Mouse (Mus musculus) kidney, adult 2 months (tissue): Measurements from ENCODE around the gene Mypn. TPM values are rescaled to one million over a fixed set of nuclear protein-coding genes. Genes with fewer than 3 reads are reported as not detected.

ENCODE experiments used
- DNase-seq: peaks from one replicate; pipeline ENCODE4 v3.0.0; 2021
- H3K27ac ChIP-seq: fragments of 200-500 bp; 2 replicates; pipeline ENCODE4 v1.5.1; 2012; ENCODE audit warnings: low read depth, low read length, control low read depth, inconsistent platforms; ENCODE audit not compliant: insufficient read depth
- H3K27me3 ChIP-seq: fragments of 200-500 bp; replicated peaks from 2 replicates; pipeline ENCODE4 v1.6.1; 2012; ENCODE audit warnings: mild to moderate bottlenecking, moderate library complexity, low read length, inconsistent platforms; ENCODE audit not compliant: control insufficient read depth, insufficient read depth
- H3K36me3 ChIP-seq: fragments of 200-500 bp; 2 replicates; pipeline ENCODE4 v1.6.1; 2012; ENCODE audit warnings: mild to moderate bottlenecking, moderate library complexity, low read length, inconsistent platforms; ENCODE audit not compliant: control insufficient read depth, insufficient read depth
- H3K4me1 ChIP-seq: fragments of 200-500 bp; 2 replicates; pipeline ENCODE4 v1.6.1; 2011; ENCODE audit warnings: low read length; ENCODE audit not compliant: control insufficient read depth, insufficient read depth
- H3K4me3 ChIP-seq: fragments of 200-500 bp; 2 replicates; pipeline ENCODE4 v1.5.1; 2011; ENCODE audit warnings: mild to moderate bottlenecking, low read depth, low read length, control low read depth; ENCODE audit not compliant: insufficient read depth
- CTCF ChIP-seq: fragments of 200-500 bp; conservative IDR thresholded peaks from 2 replicates; pipeline ENCODE4 v1.5.1; 2011; ENCODE audit warnings: low read depth, mild to moderate bottlenecking, control low read depth, low read length, moderate library complexity, mixed read lengths; ENCODE audit not compliant: insufficient read depth, insufficient read length
- POLR2A ChIP-seq: fragments of 200-500 bp; IDR thresholded peaks from one replicate; pipeline ENCODE4 v1.6.1; 2011; ENCODE audit warnings: low read depth, low read length, control low read depth
- WGBS: fragments of 180-500 bp; shearing (Covaris S2); methylation state at CpG from one replicate; pipeline ENCODE4 v1.1.7; 2018; 5-methylcytosine and 5-hydroxymethylcytosine counted together
- polyA plus RNA-seq: library from polyadenylated mRNA; depleted of rRNA; stranded (reverse); fragments of >200 nt; gene quantifications from 2 replicates; pipeline ENCODE4 v1.2.3, GENCODE M21; 2012

Gene Mypn
- polyA plus RNA-seq, 1 experiment: 0.74 TPM

- H3K4me3 ChIP-seq: no peak overlapping the region
- no peak overlapping the region for H3K27ac ChIP-seq
- no peaks in the 10 kb centered on the region for H3K27me3 ChIP-seq
- DNase-seq: no peak
- no peaks in the 10 kb centered on the region for H3K36me3 ChIP-seq
- WGBS: 94% methylated on average over 8 of the region's 8 CpGs
- H3K4me1 ChIP-seq: 0 out of 2 replicates have a peak, but pooled peaks cover 2% of the 10 kb centered on the region
- TF ChIP-seq POLR2A (no peak), CTCF (0 out of 2 replicates have a peak, but pooled peaks have one; percentile 11)
Measured at GRCm38 (mm10) chr10:63117583-63117982, 86.2 kb downstream of the Mypn start.

- TF ChIP-seq POLR2A (no peak), CTCF (no peak)
- no peak for DNase-seq
- WGBS: 94% methylated on average over 9 of the region's 9 CpGs
- 0 out of 2 replicates have a peak, but pooled peaks cover 2% of the 10 kb centered on the region for H3K4me1 ChIP-seq
- H3K27ac ChIP-seq: no peak overlapping the region
- no peaks in the 10 kb centered on the region for H3K27me3 ChIP-seq
- H3K4me3 ChIP-seq: no peak overlapping the region
- no peaks in the 10 kb centered on the region for H3K36me3 ChIP-seq
Measured at GRCm38 (mm10) chr10:63116376-63116775, 87.4 kb downstream of the Mypn start.

- 0 out of 2 replicates have a peak, but pooled peaks cover 2% of the 10 kb centered on the region for H3K4me1 ChIP-seq
- TF ChIP-seq POLR2A (no peak), CTCF (no peak)
- WGBS: 85% methylated on average over 15 of the region's 15 CpGs
Measured at GRCm38 (mm10) chr10:63115881-63116280, 87.9 kb downstream of the Mypn start.

GRCm38 (mm10) chr10:63113716-63114360 is 89.9 kb downstream of the Mypn start:
- no peak overlapping the region for H3K27ac ChIP-seq
- WGBS: 84% methylated on average over 6 of the region's 6 CpGs
- no peak overlapping the region for H3K4me3 ChIP-seq
- no peak for DNase-seq
- H3K27me3 ChIP-seq: no peaks in the 10 kb centered on the region
- no peaks in the 10 kb centered on the region for H3K36me3 ChIP-seq
- H3K4me1 ChIP-seq: 0 out of 2 replicates have a peak, but pooled peaks cover 2% of the 10 kb centered on the region
- TF ChIP-seq CTCF (no peak), POLR2A (no peak)

More at GRCm38 (mm10) chr10:63115881-63116280, 87.9 kb downstream of the Mypn start:
- Histone ChIP-seq H3K27me3 (no peaks in the 10 kb centered on the region), H3K27ac (no peak overlapping the region), H3K36me3 (no peaks in the 10 kb centered on the region), H3K4me3 (no peak overlapping the region)
- DNase-seq: no peak

- peak; percentile 40 for DNase-seq
- 35% methylated on average over 5 of the region's 5 CpGs for WGBS
- H3K27me3 ChIP-seq: no peaks in the 10 kb centered on the region
- H3K27ac ChIP-seq: no peak overlapping the region
- H3K4me1 ChIP-seq: 0 out of 2 replicates have a peak, but pooled peaks cover 2% of the 10 kb centered on the region
- no peak overlapping the region for H3K4me3 ChIP-seq
- 0 out of 2 replicates have a peak, but pooled peaks have one; percentile 8 for TF ChIP-seq CTCF
- TF ChIP-seq POLR2A: no peak
- H3K36me3 ChIP-seq: no peaks in the 10 kb centered on the region
Measured at GRCm38 (mm10) chr10:63113027-63113604, 90.6 kb downstream of the Mypn start.

GRCm38 (mm10) chr10:63100657-63101056 is 103.1 kb downstream of the Mypn start:
- Histone ChIP-seq H3K36me3 (no peaks in the 10 kb centered on the region), H3K4me3 (no peak overlapping the region), H3K4me1 (no peaks in the 10 kb centered on the region; the same call in 1 of the 2 replicates), H3K27ac (no peak overlapping the region), H3K27me3 (no peaks in the 10 kb centered on the region)
- TF ChIP-seq CTCF (no peak), POLR2A (no peak)
- WGBS: 24% methylated on average over 9 of the region's 9 CpGs
- DNase-seq: no peak

- no peaks in the 10 kb centered on the region for H3K36me3 ChIP-seq
- peak; percentile 16 for DNase-seq
- TF ChIP-seq POLR2A (no peak), CTCF (no peak)
- H3K27me3 ChIP-seq: no peaks in the 10 kb centered on the region
- H3K4me1 ChIP-seq: no peaks in the 10 kb centered on the region; the same call in 1 of the 2 replicates
- peak overlapping the region; percentile 35 for H3K4me3 ChIP-seq
- no peak overlapping the region for H3K27ac ChIP-seq
- under 1% methylated on average over 62 of the region's 62 CpGs for WGBS
Measured at GRCm38 (mm10) chr10:63099941-63100562, 103.7 kb downstream of the Mypn start.
